Mouse (Mus musculus) gastrocnemius, adult 2 months (tissue): ENCODE results near the gene Vac14. TPM values are rescaled to one million over a fixed set of nuclear protein-coding genes. Genes with fewer than 3 reads are reported as not detected.

Experiments used
- DNase-seq: peaks from one replicate; pipeline ENCODE4 v3.0.0; 2022
- H3K27ac ChIP-seq: fragments of 200-600 bp; 2 replicates; pipeline ENCODE4 v1.8.1; 2022; ENCODE audit warnings: mild to moderate bottlenecking
- H3K4me3 ChIP-seq: fragments of 200-600 bp; 2 replicates; pipeline ENCODE4 v1.8.1; 2022; ENCODE audit warnings: mild to moderate bottlenecking, moderate library complexity
- CTCF ChIP-seq: fragments of 200-600 bp; IDR thresholded peaks from 2 replicates; pipeline ENCODE4 v1.8.1; 2022; ENCODE audit warnings: antibody characterized with exemption, mild to moderate bottlenecking, moderate library complexity
- intact Hi-C: fragments of 180-260 bp; cut with DNase I; formaldehyde crosslinking; loops from one replicate; pipeline ENCODE4 v1.15.1; 2025
- total RNA-seq, 2 experiments: library from RNA; stranded (reverse); gene quantifications; 2 replicates each; pipeline ENCODE4 v1.2.3; 2021

Vac14 gene
- total RNA-seq, 2 experiments from 2014 or later, result 15.6 to 18.2 TPM

DNA sequence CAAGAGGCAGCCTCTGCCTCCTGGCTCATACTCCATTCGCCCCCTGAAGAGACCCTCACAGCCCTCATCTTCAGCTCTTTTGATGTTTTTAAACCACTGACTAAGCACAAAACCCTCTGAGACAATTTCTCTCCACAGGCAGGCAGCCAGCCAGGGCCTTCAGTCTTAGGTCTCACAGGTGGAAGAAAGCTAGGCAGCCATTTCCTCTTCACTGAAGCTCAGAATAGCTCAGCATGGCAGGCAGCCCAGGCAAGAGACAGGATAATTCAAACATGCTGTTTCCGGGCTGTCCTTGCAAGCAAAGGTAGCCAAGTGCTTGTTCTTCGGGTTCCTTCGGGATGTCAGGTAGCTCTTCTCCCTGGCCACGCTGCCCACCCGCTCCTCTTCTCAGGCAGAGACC is 52.9 kb downstream of the Vac14 start:
- intact Hi-C loops, result no loop called here
- Histone ChIP-seq H3K4me3 (peak overlapping the region; percentile 46), H3K27ac (peak overlapping the region; percentile 95)
- DNase-seq, result peak; percentile 83
- TF ChIP-seq CTCF, result no peak

DNA sequence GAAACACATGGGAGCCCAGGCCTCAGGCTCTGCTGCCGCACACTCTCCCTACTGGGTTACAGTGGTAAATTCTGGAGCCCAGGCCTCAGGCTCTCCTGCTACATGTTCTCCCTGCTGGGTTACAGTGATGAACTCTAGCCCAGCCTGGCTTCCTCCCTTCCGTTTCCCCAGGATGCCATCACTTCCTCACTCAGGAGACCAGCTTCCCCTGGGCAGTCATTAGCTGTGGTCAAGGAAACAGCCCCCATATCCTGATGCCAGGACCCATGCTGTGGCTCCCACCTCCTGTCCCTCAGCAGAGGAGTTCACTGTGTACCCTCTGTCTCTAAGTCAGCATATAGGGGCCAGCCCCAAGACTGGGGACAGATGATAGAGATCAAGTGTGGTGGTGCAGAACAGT is 53.7 kb downstream of the Vac14 start:
- Histone ChIP-seq H3K4me3 (no peak overlapping the region), H3K27ac (peak overlapping the region; percentile 95)
- DNase-seq, result no peak
- TF ChIP-seq CTCF, result no peak
- intact Hi-C loops, result no loop called here

DNA sequence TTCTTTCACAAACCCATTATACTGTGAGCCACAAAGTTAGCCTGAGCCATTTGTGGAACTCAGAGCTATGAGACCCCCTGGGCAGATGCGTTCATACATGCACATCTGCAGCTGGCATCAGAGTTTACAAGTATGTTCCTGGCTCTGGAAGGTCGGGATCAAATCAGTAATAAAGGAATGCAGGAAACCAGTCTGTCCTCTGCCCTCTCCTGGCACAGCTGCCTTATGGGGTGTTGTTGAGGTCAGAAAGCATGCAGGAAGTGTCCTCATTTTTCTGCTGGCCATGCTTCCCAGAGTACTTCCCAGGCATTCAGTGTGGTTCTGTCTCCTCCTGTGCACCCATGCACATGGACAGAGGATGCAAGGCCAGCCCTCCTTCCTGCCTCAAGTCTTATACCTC is 54.8 kb downstream of the Vac14 start:
- TF ChIP-seq CTCF, result no peak

DNA sequence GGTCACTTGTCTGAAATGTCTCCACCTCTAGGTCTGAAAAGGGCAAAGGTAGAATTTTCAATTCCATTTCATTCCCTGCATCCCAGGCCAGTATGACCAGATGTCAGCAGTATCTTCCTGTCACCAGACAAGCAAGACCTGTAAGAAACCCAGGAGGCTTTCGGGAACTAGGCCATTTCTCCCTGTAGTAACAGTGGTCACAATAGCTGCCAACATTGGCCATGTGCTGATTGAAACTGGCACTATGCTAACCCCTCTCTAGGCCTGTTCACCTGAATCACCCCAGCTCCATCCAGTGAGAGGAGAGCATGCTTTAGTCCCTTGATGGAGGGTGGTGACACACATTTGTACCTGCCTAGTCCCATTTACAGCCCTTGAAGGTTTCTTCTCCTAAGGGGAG is 56.2 kb downstream of the Vac14 start:
- intact Hi-C loops, result no loop called here
- no peak for DNase-seq
- Histone ChIP-seq H3K27ac (peak overlapping the region; percentile 95), H3K4me3 (no peak overlapping the region)
- no peak for TF ChIP-seq CTCF

More for the DNA sequence above, 54.8 kb downstream of the Vac14 start:
- Histone ChIP-seq H3K27ac (peak overlapping the region; percentile 95), H3K4me3 (no peak overlapping the region)
- no peak for DNase-seq
- intact Hi-C loops, result no loop called here

DNA sequence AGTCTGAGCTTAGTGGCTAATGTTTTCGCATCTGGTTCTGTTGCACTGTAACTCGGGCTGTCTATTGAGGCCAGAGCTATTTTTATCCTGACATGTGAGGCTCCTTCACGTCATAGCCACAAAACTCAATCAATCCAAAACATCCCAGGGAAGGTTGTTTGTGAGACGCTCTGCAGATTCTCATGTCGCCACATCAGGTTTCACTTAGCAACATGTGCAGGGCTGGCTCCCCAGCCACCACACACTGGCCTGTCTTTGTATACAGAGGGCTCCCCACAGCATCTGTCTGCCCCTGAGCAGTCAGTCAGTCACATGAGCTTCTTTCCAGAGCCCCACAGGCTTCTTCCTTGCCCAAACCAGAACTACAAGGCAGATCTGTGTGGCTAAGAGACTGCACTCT is 58.3 kb downstream of the Vac14 start:
- intact Hi-C loops, result loop anchor here (5.0 kb wide), 1 partner anchor 41 kb away; no protein-coding TSS in a partner anchor
- DNase-seq, result peak; percentile 77
- Histone ChIP-seq H3K4me3 (peak overlapping the region; percentile 50), H3K27ac (peak overlapping the region; percentile 95)
- no peak for TF ChIP-seq CTCF

DNA sequence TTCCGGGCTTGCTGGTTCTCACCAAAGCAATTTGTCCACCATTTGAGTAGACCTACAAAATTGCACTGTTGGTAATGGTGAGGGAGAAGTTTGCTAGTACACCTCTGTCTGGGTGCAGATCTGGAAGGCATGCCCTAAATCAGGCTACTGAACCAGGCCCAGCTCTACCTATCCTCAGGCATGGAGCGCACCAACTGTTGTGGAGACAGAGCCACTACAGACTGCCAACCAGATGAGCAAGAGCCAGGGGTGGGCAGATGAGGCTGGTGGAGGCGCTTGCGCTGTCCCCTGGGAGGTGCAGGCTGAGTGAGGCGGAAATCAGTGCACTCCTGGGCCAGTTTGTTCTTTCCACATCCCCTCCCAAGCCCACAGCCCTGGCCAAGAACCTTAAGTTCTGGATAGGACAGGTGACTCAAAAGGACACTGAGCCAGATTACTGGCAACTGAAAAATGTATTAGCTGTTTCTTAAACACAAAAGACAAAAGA is 58.8 kb downstream of the Vac14 start:
- H3K27ac ChIP-seq, result peak overlapping the region; percentile 95
- H3K4me3 ChIP-seq, result peak overlapping the region; percentile 19; the same call in 1 of the 2 replicates
- intact Hi-C loops, result loop anchor here (5.0 kb wide), 1 partner anchor 40 kb away; no protein-coding TSS in a partner anchor
- TF ChIP-seq CTCF, result no peak
- peak; percentile 56 for DNase-seq

DNA sequence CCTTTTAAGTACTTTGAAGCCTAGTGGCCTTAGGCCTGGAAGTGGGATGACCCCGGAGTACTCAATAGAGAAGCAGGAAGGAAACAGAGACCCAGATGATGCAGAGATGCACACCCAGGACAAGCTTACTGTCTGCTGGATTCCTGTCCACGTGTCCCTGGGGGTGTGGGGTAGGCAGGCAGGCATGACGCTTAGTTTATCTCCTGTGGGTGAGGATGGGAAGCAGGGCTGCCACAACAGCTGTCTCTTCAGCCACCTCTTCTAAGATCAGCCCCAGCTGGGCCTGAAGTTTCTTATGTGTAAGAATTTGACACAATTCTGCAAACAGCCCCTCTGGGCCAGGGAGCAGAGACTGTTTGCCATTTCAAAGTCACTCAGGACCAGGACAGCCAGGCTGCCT is 60.6 kb downstream of the Vac14 start:
- no peak for TF ChIP-seq CTCF
- DNase-seq, result no peak
- intact Hi-C loops, result loop anchor here (5.0 kb wide), 1 partner anchor 38 kb away; no protein-coding TSS in a partner anchor
- Histone ChIP-seq H3K27ac (peak overlapping the region; percentile 95), H3K4me3 (no peak overlapping the region)

DNA sequence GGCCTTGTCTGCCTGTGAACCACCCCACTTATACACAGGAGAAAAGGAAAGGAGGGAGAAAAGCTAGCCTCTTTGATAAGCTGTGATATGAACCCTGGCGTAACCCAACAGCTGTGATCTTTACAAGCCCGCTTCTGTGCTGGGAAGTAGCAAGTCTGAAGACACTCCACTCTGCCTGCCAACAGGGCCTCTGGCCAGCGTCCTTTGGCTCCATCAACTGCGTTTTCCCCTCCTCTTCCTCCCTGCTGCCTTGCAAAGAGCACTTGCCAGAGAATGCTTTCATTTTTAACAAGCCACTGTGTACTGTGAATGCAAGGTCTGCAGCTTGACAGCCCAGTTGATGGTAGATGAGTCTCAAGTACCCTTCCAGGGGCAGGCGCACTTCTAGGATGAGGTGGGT is 69.3 kb downstream of the Vac14 start:
- intact Hi-C loops, result no loop called here
- TF ChIP-seq CTCF, result no peak
- Histone ChIP-seq H3K4me3 (no peak overlapping the region), H3K27ac (peak overlapping the region; percentile 69)
- peak; percentile 86 for DNase-seq

DNA sequence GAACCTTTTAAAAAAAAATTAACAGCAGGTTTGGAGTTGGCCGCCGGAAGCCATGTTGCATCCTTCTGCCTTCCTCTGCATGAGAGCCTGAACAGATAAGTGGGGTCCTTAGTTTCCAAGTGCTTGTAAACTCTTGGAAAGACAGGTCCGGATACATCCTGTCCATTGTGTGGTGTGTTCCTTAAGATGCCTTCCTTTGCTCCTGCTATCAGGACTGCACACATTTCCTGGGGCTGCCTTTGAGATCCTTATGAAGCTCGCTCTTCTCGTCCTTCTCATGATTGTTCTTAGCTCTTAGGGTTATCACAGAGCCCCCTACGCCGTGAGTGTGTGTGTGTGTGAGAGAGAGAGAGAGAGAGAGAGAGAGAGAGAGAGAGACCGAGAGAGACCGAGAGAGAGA is 71.6 kb downstream of the Vac14 start:
- intact Hi-C loops, result no loop called here
- H3K4me3 ChIP-seq, result no peak overlapping the region
- H3K27ac ChIP-seq, result no peak overlapping the region
- DNase-seq, result no peak
- TF ChIP-seq CTCF, result no peak

DNA sequence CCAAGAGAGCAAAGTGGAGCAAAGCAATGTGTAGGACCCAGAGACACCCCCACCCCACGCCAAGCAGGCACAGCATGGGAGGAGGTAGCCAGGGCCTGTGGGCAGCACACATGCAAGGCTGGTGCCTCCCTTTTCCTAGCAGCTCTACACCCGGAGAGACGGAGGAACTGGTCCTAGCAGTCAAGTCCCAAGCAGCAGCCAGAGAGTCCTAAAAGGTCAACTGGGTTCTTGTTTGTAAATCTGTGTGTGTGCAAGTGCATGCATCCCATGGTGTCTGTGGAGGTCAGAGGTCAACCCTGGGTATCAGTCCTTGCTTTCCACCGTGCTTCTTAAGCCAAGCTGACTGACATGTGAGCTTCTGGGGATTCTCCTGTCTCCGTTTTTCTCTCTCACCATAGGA is 75.8 kb downstream of the Vac14 start:
- intact Hi-C loops, result no loop called here
- TF ChIP-seq CTCF, result no peak
- Histone ChIP-seq H3K4me3 (no peak overlapping the region), H3K27ac (no peak overlapping the region)
- DNase-seq, result no peak

DNA sequence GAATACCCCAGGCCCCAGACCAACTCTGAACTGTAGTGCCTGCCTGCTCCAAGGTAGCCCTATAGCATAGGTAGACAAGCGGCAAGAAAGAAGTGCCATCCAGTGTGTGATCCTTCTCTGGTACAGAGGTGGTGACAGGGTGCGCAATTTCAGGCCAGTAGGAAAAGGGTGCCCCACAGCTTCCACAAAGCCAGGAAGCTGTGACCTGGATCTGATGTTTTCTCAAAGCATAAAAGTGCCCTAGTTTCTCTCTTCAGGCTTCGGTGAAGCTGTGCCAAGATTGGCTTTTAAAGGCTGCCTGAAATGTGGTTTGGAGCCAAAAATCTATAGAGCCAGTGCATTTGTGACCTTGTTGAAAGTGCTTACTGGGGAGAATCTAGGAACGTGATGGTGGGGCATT is 76.4 kb downstream of the Vac14 start:
- Histone ChIP-seq H3K27ac (peak overlapping the region; percentile 31; the same call in 1 of the 2 replicates), H3K4me3 (no peak overlapping the region)
- no peak for DNase-seq
- TF ChIP-seq CTCF, result no peak
- intact Hi-C loops, result no loop called here

DNA sequence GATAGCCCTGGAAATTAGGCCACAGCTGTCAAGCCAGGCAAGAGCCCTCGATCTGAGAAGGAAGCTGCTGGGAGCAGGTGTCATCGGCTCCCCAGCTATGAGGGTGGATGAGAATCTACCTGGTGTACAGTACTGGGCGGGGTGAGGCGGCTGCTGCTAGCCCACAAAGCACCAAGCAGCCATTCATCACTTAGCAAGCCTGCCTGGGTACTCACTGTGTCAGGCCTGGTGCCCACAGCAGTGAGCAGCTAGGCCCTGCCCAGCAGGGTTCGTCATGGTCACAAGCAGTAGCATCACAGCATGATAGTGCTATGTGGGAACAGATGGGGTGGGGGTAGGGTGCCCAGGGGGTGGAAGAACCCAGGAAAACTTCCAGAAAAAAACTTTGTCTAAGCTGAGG is 77.0 kb downstream of the Vac14 start:
- no peak overlapping the region for H3K27ac ChIP-seq
- intact Hi-C loops, result no loop called here
- H3K4me3 ChIP-seq, result no peak overlapping the region
- DNase-seq, result no peak
- no peak for TF ChIP-seq CTCF

DNA sequence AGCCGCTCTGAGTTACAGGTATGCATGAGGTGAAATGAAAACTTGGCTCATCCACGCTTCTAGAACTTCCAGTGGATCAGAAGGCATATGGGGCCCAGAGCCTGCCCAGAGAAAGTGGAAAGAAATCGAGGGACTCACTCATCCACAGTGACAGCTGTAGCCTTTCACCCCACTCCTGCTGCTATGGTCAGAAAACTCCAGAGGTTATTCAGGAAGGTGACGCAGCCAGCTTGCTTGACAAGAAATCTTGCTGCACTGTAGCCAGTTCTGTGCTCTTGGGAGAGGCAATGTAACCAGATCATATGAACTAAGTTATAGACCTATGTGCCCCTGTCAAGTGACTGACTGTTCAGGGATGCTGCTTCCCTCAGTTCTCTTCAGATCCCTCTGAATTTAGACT is 77.7 kb downstream of the Vac14 start:
- H3K4me3 ChIP-seq, result no peak overlapping the region
- H3K27ac ChIP-seq, result no peak overlapping the region; the same call in 1 of the 2 replicates
- DNase-seq, result no peak
- intact Hi-C loops, result no loop called here
- no peak for TF ChIP-seq CTCF

DNA sequence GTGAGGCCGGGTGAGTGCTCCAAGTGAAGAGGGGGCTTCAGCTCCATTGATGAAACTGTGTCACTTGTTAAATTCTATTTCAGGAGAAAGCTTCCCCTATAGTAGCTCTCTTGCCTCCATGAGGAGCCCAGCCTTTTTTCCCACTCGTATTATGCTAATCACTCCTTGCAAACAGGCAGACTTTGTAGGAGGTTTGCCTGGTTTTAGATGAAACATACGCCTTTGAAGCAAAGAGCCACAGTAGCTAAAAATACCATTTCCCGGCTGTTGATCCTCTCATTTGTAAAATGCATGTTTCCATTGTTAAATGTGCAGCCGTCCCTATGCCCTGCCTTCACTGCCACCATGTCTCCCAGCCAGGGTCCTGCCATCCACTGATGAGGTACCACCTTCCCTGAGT is 79.2 kb downstream of the Vac14 start:
- intact Hi-C loops, result no loop called here
- Histone ChIP-seq H3K27ac (no peak overlapping the region), H3K4me3 (no peak overlapping the region)
- no peak for DNase-seq
- TF ChIP-seq CTCF, result no peak
